Mouse (Mus musculus): Measurements from ENCODE around the gene Kcna6. TPM values are rescaled to one million over a fixed set of nuclear protein-coding genes. Genes with fewer than 3 reads are reported as not detected.

The Kcna6 gene
- polyA plus RNA-seq, 1 experiment from 2014 or later, result 18.5 TPM

DNA sequence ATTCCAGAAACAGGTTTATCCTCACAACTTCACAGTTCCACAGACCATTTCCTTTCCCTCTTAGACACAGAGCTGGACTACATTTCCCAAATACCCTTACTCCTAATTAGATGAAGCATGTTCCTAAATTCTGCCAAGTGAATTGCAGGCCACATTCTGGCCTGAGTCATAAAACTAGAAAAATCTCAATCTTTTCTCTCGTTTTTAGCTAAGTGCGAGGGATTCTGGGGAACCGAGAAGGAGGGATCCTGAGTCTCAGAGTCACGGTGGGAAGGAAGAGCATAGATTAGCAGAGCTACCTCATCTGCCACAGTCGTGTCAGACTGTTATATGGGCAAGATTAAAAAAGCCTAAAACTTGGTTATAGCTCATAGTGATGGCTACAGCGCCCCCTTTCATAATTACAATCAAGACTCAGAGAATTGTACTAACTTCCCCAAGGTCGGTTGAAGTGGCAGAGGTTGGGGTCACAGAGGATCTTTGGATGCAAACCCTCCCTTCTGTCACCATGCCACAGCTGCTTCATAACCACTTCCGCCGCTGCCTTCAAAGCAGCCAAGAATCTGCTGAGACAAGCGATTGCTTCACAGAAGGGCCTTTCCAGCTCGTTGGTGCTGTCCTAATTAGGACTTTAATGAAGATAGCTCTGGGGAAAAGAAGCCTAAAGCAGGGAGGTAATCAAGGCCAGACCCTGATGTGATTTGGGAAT, 28.6 kb upstream of the Kcna6 start:
- WGBS, result 56% methylated on average over 11 of the region's 11 CpGs
- peaks cover 26% of the 10 kb centered on the region for H3K4me1 ChIP-seq (replicated peaks; ENCODE audit: control insufficient read depth, insufficient read depth, low read length)
- no peak overlapping the region for H3K9ac ChIP-seq
- H3K27ac ChIP-seq, result peak overlapping the region; percentile 74
- no peak overlapping the region for H3K4me3 ChIP-seq (replicated peaks; ENCODE audit: low read length)
- no peaks in the 10 kb centered on the region for H3K9me3 ChIP-seq (ENCODE audit: control insufficient read depth, low read length)
- no peaks in the 10 kb centered on the region for H3K27me3 ChIP-seq (ENCODE audit: control insufficient read depth, insufficient read depth, low read length)
- H3K4me2 ChIP-seq (replicated peaks), result no peak overlapping the region
- no peak for ATAC-seq (ENCODE audit: low FRiP score)
- no peaks in the 10 kb centered on the region for H3K36me3 ChIP-seq (replicated peaks; ENCODE audit: control insufficient read depth, insufficient read depth)
- DNase-seq (ENCODE audit: low spot score), result no peak

- Histone ChIP-seq H3K27me3 (ENCODE audit: control insufficient read depth, insufficient read depth, low read length) (no peaks in the 10 kb centered on the region), H3K9me3 (ENCODE audit: control insufficient read depth, low read length) (no peaks in the 10 kb centered on the region), H3K27ac (peak overlapping the region; percentile 74), H3K4me3 (replicated peaks; ENCODE audit: low read length) (no peak overlapping the region), H3K4me1 (replicated peaks; ENCODE audit: control insufficient read depth, insufficient read depth, low read length) (peaks cover 26% of the 10 kb centered on the region), H3K9ac (peak overlapping the region; percentile 32; the same call in 1 of the 2 replicates), H3K36me3 (replicated peaks; ENCODE audit: control insufficient read depth, insufficient read depth) (no peaks in the 10 kb centered on the region), H3K4me2 (replicated peaks) (0 out of 2 replicates have a peak overlapping the region, but pooled peaks have one; percentile 4)
- 16% methylated on average over 7 of the region's 7 CpGs for WGBS
- DNase-seq (ENCODE audit: low spot score) (no peak), ATAC-seq (ENCODE audit: low FRiP score) (peak; percentile 68)
These were observed 27.4 kb upstream of the Kcna6 start for GRCm38 (mm10) chr6:126767610-126768532.

GRCm38 (mm10) chr6:126766552-126766951, 26.1 kb upstream of the Kcna6 start:
- no peak overlapping the region for H3K9ac ChIP-seq
- ATAC-seq (ENCODE audit: low FRiP score), result 0 out of 2 replicates have a peak, but pooled peaks have one; percentile 22
- 0 out of 2 replicates have a peak overlapping the region, but pooled peaks have one; percentile 23 for H3K27ac ChIP-seq
- 54% methylated on average over 5 of the region's 5 CpGs for WGBS
- no peak overlapping the region for H3K4me2 ChIP-seq (replicated peaks)
- peaks cover 26% of the 10 kb centered on the region for H3K4me1 ChIP-seq (replicated peaks; ENCODE audit: control insufficient read depth, insufficient read depth, low read length)
- H3K36me3 ChIP-seq (replicated peaks; ENCODE audit: control insufficient read depth, insufficient read depth), result no peaks in the 10 kb centered on the region
- no peak overlapping the region for H3K4me3 ChIP-seq (replicated peaks; ENCODE audit: low read length)
- DNase-seq (ENCODE audit: low spot score), result no peak
- no peaks in the 10 kb centered on the region for H3K27me3 ChIP-seq (ENCODE audit: control insufficient read depth, insufficient read depth, low read length)
- no peaks in the 10 kb centered on the region for H3K9me3 ChIP-seq (ENCODE audit: control insufficient read depth, low read length)

GRCm38 (mm10) chr6:126764563-126765091, 24.2 kb upstream of the Kcna6 start:
- Histone ChIP-seq H3K36me3 (replicated peaks; ENCODE audit: control insufficient read depth, insufficient read depth) (no peaks in the 10 kb centered on the region), H3K4me3 (replicated peaks; ENCODE audit: low read length) (no peak overlapping the region), H3K27me3 (ENCODE audit: control insufficient read depth, insufficient read depth, low read length) (no peaks in the 10 kb centered on the region), H3K9me3 (ENCODE audit: control insufficient read depth, low read length) (no peaks in the 10 kb centered on the region), H3K4me2 (replicated peaks) (no peak overlapping the region), H3K9ac (no peak overlapping the region), H3K27ac (no peak overlapping the region; the same call in 1 of the 2 replicates), H3K4me1 (replicated peaks; ENCODE audit: control insufficient read depth, insufficient read depth, low read length) (peaks cover 22% of the 10 kb centered on the region)
- no peak for ATAC-seq (ENCODE audit: low FRiP score)
- DNase-seq (ENCODE audit: low spot score), result no peak
- 44% methylated on average over 10 of the region's 11 CpGs for WGBS

DNA sequence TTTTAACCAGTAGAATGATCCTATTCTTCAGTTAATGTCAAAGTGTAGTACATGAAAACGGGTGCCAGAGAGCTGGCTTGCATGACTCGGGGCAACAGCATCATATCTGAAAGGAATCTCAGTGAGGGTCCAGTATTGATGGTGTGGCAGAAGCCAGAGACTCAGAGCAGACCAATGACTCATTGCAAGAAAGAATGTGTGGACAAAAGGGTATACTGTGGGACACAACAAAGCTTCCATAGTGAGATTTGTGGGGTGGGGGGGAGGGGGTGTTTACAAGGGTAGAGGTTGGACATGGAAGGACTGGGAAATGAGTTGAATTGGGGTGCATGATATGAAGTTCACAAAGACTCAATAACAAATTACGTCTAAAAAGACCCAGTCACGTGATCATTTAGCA, 20.9 kb upstream of the Kcna6 start:
- H3K27ac ChIP-seq, result no peak overlapping the region
- DNase-seq (ENCODE audit: low spot score) (no peak), ATAC-seq (ENCODE audit: low FRiP score) (no peak)
- H3K9ac ChIP-seq, result no peak overlapping the region
- no peaks in the 10 kb centered on the region for H3K4me1 ChIP-seq (replicated peaks; ENCODE audit: control insufficient read depth, insufficient read depth, low read length)
- WGBS, result 82% methylated on average over 4 of the region's 4 CpGs
- H3K4me2 ChIP-seq (replicated peaks), result no peak overlapping the region
- H3K9me3 ChIP-seq (ENCODE audit: control insufficient read depth, low read length), result no peaks in the 10 kb centered on the region
- no peaks in the 10 kb centered on the region for H3K36me3 ChIP-seq (replicated peaks; ENCODE audit: control insufficient read depth, insufficient read depth)
- no peak overlapping the region for H3K4me3 ChIP-seq (replicated peaks; ENCODE audit: low read length)
- no peaks in the 10 kb centered on the region for H3K27me3 ChIP-seq (ENCODE audit: control insufficient read depth, insufficient read depth, low read length)

GRCm38 (mm10) chr6:126755729-126756411, 15.4 kb upstream of the Kcna6 start:
- WGBS, result 42% methylated on average over 8 of the region's 8 CpGs
- no peak overlapping the region for H3K9ac ChIP-seq
- H3K27me3 ChIP-seq (ENCODE audit: control insufficient read depth, insufficient read depth, low read length), result no peaks in the 10 kb centered on the region
- peaks cover 13% of the 10 kb centered on the region for H3K4me1 ChIP-seq (replicated peaks; ENCODE audit: control insufficient read depth, insufficient read depth, low read length)
- DNase-seq (ENCODE audit: low spot score) (no peak), ATAC-seq (ENCODE audit: low FRiP score) (no peak)
- H3K27ac ChIP-seq, result no peak overlapping the region
- H3K36me3 ChIP-seq (replicated peaks; ENCODE audit: control insufficient read depth, insufficient read depth), result no peaks in the 10 kb centered on the region
- no peaks in the 10 kb centered on the region for H3K9me3 ChIP-seq (ENCODE audit: control insufficient read depth, low read length)
- H3K4me2 ChIP-seq (replicated peaks), result no peak overlapping the region
- H3K4me3 ChIP-seq (replicated peaks; ENCODE audit: low read length), result no peak overlapping the region

GRCm38 (mm10) chr6:126752520-126752919, 12.0 kb upstream of the Kcna6 start:
- Histone ChIP-seq H3K4me2 (replicated peaks) (peak overlapping the region; percentile 22), H3K27me3 (ENCODE audit: control insufficient read depth, insufficient read depth, low read length) (no peaks in the 10 kb centered on the region), H3K4me3 (replicated peaks; ENCODE audit: low read length) (no peak overlapping the region), H3K36me3 (replicated peaks; ENCODE audit: control insufficient read depth, insufficient read depth) (no peaks in the 10 kb centered on the region), H3K4me1 (replicated peaks; ENCODE audit: control insufficient read depth, insufficient read depth, low read length) (peaks cover 13% of the 10 kb centered on the region), H3K9me3 (ENCODE audit: control insufficient read depth, low read length) (no peaks in the 10 kb centered on the region), H3K27ac (peak overlapping the region; percentile 70), H3K9ac (0 out of 2 replicates have a peak overlapping the region, but pooled peaks have one; percentile 1)
- DNase-seq (ENCODE audit: low spot score), result no peak
- ATAC-seq (ENCODE audit: low FRiP score), result peak; percentile 70
- 17% methylated on average over 12 of the region's 12 CpGs for WGBS

- ATAC-seq (ENCODE audit: low FRiP score) (no peak), DNase-seq (ENCODE audit: low spot score) (no peak)
- H3K36me3 ChIP-seq (replicated peaks; ENCODE audit: control insufficient read depth, insufficient read depth), result no peaks in the 10 kb centered on the region
- no peak overlapping the region for H3K4me3 ChIP-seq (replicated peaks; ENCODE audit: low read length)
- H3K4me2 ChIP-seq (replicated peaks), result no peak overlapping the region
- H3K4me1 ChIP-seq (replicated peaks; ENCODE audit: control insufficient read depth, insufficient read depth, low read length), result no peaks in the 10 kb centered on the region
- no peaks in the 10 kb centered on the region for H3K9me3 ChIP-seq (ENCODE audit: control insufficient read depth, low read length)
- H3K9ac ChIP-seq, result no peak overlapping the region
- no peaks in the 10 kb centered on the region for H3K27me3 ChIP-seq (ENCODE audit: control insufficient read depth, insufficient read depth, low read length)
- H3K27ac ChIP-seq, result no peak overlapping the region
- 58% methylated on average over 1 of the region's 1 CpGs for WGBS
These were observed 5.4 kb upstream of the Kcna6 start for GRCm38 (mm10) chr6:126745888-126746287.
